13 mouse cellular contexts compared by ENCODE assay signal in genomic region chr15:11177448-11177847, GRCm38 (mm10).
DNase-seq lines count a peak whose midpoint lies in the region; ATAC-seq and TF ChIP-seq lines count a peak whose summit lies in the region.
"Had no signal": no experiment of that assay in that cellular context is flagged by ENCODE, and none has a peak within 500 bp of the region (broad histone marks: within the 10 kb centered on the region; RNA-seq: fewer than 3 reads in every experiment).

No protein-coding gene starts in this region.

- no peak for ATAC-seq in forebrain, embryonic 15.5 days (replicated peaks)
- peak; percentile 87 for ATAC-seq in embryonic facial prominence, embryonic 15.5 days (ENCODE audit: insufficient number of reproducible peaks, low FRiP score, low TSS enrichment, low read depth)
- ATAC-seq in limb, embryonic 14.5 days (ENCODE audit: low FRiP score, low read depth) = peak; percentile 32; the same call in 1 of the 2 replicates
- ATAC-seq in neural tube, embryonic 14.5 days (ENCODE audit: low read depth) = 0 out of 2 replicates have a peak, but pooled peaks have one; percentile 50

- no peaks in the 10 kb centered on the region for H3K9me3 ChIP-seq in forebrain, embryonic 10.5 days
- no peaks in the 10 kb centered on the region for H3K9me3 ChIP-seq in forebrain, embryonic 15.5 days
- H3K9me3 ChIP-seq in embryonic facial prominence, embryonic 15.5 days (replicated peaks) = no peaks in the 10 kb centered on the region
- H3K9me3 ChIP-seq in limb, embryonic 14.5 days (ENCODE audit: control insufficient read depth, low read length) = no peaks in the 10 kb centered on the region
- H3K9me3 ChIP-seq in neural tube, embryonic 14.5 days (ENCODE audit: control insufficient read depth, low read length) = no peaks in the 10 kb centered on the region
- H3K9me3 ChIP-seq: limb, embryonic 15.5 days; lung, embryonic 15.5 days had no signal

- DNase-seq in forebrain, embryonic 10.5 days (ENCODE audit: extremely low spot score, low spot score) = no peak
- DNase-seq in limb, embryonic 14.5 days (ENCODE audit: low spot score) = no peak
- DNase-seq in thymus, postnatal 10 days (ENCODE audit: low spot score in 2 of 2) = no peak
- no peak for DNase-seq in layer of hippocampus, postnatal 14 days (ENCODE audit: low spot score in 2 of 2)
- DNase-seq in frontal cortex, postnatal 10 days (ENCODE audit: low spot score in 2 of 2) = no peak
- DNase-seq: heart, postnatal 36 days; kidney, adult 2 months had no signal

- no peak overlapping the region for H3K4me3 ChIP-seq in forebrain, embryonic 10.5 days
- no peak overlapping the region for H3K4me3 ChIP-seq in forebrain, embryonic 15.5 days
- H3K4me3 ChIP-seq in embryonic facial prominence, embryonic 15.5 days (replicated peaks) = no peak overlapping the region
- no peak overlapping the region for H3K4me3 ChIP-seq in limb, embryonic 14.5 days (replicated peaks; ENCODE audit: low read length)
- H3K4me3 ChIP-seq in neural tube, embryonic 14.5 days (ENCODE audit: low read depth, low read length) = no peak overlapping the region
- H3K4me3 ChIP-seq: limb, embryonic 15.5 days; lung, embryonic 15.5 days had no signal

- H3K4me1 ChIP-seq in forebrain, embryonic 10.5 days = peaks cover 18% of the 10 kb centered on the region
- no peaks in the 10 kb centered on the region for H3K4me1 ChIP-seq in forebrain, embryonic 15.5 days
- H3K4me1 ChIP-seq in embryonic facial prominence, embryonic 15.5 days = peaks cover 14% of the 10 kb centered on the region
- H3K4me1 ChIP-seq in limb, embryonic 14.5 days (ENCODE audit: control insufficient read depth, insufficient read depth, low read length) = peaks cover 29% of the 10 kb centered on the region
- no peaks in the 10 kb centered on the region; the same call in 1 of the 2 replicates for H3K4me1 ChIP-seq in neural tube, embryonic 14.5 days (ENCODE audit: control insufficient read depth, insufficient read depth, low read length)
- H3K4me1 ChIP-seq: lung, embryonic 15.5 days had no signal

- H3K36me3 ChIP-seq in forebrain, embryonic 10.5 days (replicated peaks) = no peaks in the 10 kb centered on the region
- H3K36me3 ChIP-seq in forebrain, embryonic 15.5 days = no peaks in the 10 kb centered on the region
- no peaks in the 10 kb centered on the region for H3K36me3 ChIP-seq in embryonic facial prominence, embryonic 15.5 days
- H3K36me3 ChIP-seq in limb, embryonic 14.5 days (ENCODE audit: control insufficient read depth, insufficient read depth, low read length) = no peaks in the 10 kb centered on the region
- no peaks in the 10 kb centered on the region for H3K36me3 ChIP-seq in neural tube, embryonic 14.5 days (ENCODE audit: control insufficient read depth, insufficient read depth, low read length)
- H3K36me3 ChIP-seq: limb, embryonic 15.5 days; lung, embryonic 15.5 days had no signal

- 45% methylated on average over 9 of the region's 9 CpGs for WGBS in forebrain, embryonic 10.5 days
- WGBS in forebrain, embryonic 15.5 days = 27% methylated on average over 9 of the region's 9 CpGs
- 36% methylated on average over 9 of the region's 9 CpGs for WGBS in embryonic facial prominence, embryonic 15.5 days
- WGBS in limb, embryonic 14.5 days = 19% methylated on average over 9 of the region's 9 CpGs
- WGBS in neural tube, embryonic 14.5 days = 48% methylated on average over 9 of the region's 9 CpGs

- H3K27ac ChIP-seq in forebrain, embryonic 10.5 days = peak overlapping the region; percentile 35; the same call in 1 of the 2 replicates
- no peak overlapping the region for H3K27ac ChIP-seq in forebrain, embryonic 15.5 days (replicated peaks)
- peak overlapping the region; percentile 78 for H3K27ac ChIP-seq in embryonic facial prominence, embryonic 15.5 days (replicated peaks)
- H3K27ac ChIP-seq in limb, embryonic 14.5 days (replicated peaks; ENCODE audit: low read depth, low read length) = no peak overlapping the region
- no peak overlapping the region for H3K27ac ChIP-seq in neural tube, embryonic 14.5 days (ENCODE audit: low read depth, low read length)
- H3K27ac ChIP-seq: limb, embryonic 15.5 days; lung, embryonic 15.5 days; stomach, postnatal 0 days had no signal

- H3K4me2 ChIP-seq in forebrain, embryonic 15.5 days (replicated peaks) = no peak overlapping the region
- no peak overlapping the region for H3K4me2 ChIP-seq in embryonic facial prominence, embryonic 15.5 days (replicated peaks)
- H3K4me2 ChIP-seq in limb, embryonic 14.5 days (replicated peaks; ENCODE audit: low read depth, low read length, severe bottlenecking) = no peak overlapping the region
- no peak overlapping the region for H3K4me2 ChIP-seq in neural tube, embryonic 14.5 days (ENCODE audit: low read depth, low read length)
- H3K4me2 ChIP-seq: limb, embryonic 15.5 days; lung, embryonic 15.5 days had no signal

- H3K9ac ChIP-seq in forebrain, embryonic 15.5 days (replicated peaks) = no peak overlapping the region
- no peak overlapping the region for H3K9ac ChIP-seq in embryonic facial prominence, embryonic 15.5 days
- H3K9ac ChIP-seq in limb, embryonic 14.5 days (ENCODE audit: low read depth, low read length, severe bottlenecking) = no peak overlapping the region
- H3K9ac ChIP-seq in neural tube, embryonic 14.5 days (replicated peaks; ENCODE audit: low read depth, low read length) = no peak overlapping the region
- H3K9ac ChIP-seq: limb, embryonic 15.5 days; lung, embryonic 15.5 days had no signal

- no peaks in the 10 kb centered on the region for H3K27me3 ChIP-seq in forebrain, embryonic 10.5 days (ENCODE audit: poor library complexity, severe bottlenecking)
- no peaks in the 10 kb centered on the region for H3K27me3 ChIP-seq in forebrain, embryonic 15.5 days
- no peaks in the 10 kb centered on the region for H3K27me3 ChIP-seq in embryonic facial prominence, embryonic 15.5 days
- H3K27me3 ChIP-seq in limb, embryonic 14.5 days (ENCODE audit: control insufficient read depth, insufficient read depth, low read length) = no peaks in the 10 kb centered on the region
- H3K27me3 ChIP-seq in neural tube, embryonic 14.5 days (ENCODE audit: control insufficient read depth, insufficient read depth, low read length) = no peaks in the 10 kb centered on the region
- H3K27me3 ChIP-seq: limb, embryonic 15.5 days; lung, embryonic 15.5 days had no signal

- TF ChIP-seq POLR2A in limb, embryonic 14.5 days (IDR thresholded peaks at IDR 0.05; ENCODE audit: borderline replicate concordance, extremely low read depth, insufficient read depth, insufficient read length) = no peak

Comparison
In these comparisons a context has a peak if more than half of its experiments do, and no peak if none do; other contexts are left out.
1. H3K27ac ChIP-seq: peak in forebrain, embryonic 10.5 days (single experiment) and embryonic facial prominence, embryonic 15.5 days (single experiment); none in forebrain, embryonic 15.5 days (single experiment), limb, embryonic 14.5 days (single experiment) and neural tube, embryonic 14.5 days (single experiment).